Mouse (Mus musculus): ENCODE results near the gene Whrn. TPM values are rescaled to one million over a fixed set of nuclear protein-coding genes. Genes with fewer than 3 reads are reported as not detected.

The Whrn gene
- polyA plus RNA-seq, 1 experiment from 2014 or later = 3.8 TPM

- peaks cover 3% of the 10 kb centered on the region; the same call in 1 of the 2 replicates for H3K4me1 ChIP-seq (ENCODE audit: control insufficient read depth, insufficient read depth, low read length)
- no peaks in the 10 kb centered on the region for H3K27me3 ChIP-seq (ENCODE audit: control insufficient read depth, insufficient read depth, low read length)
- H3K9me3 ChIP-seq (replicated peaks; ENCODE audit: control insufficient read depth, low read length) = no peaks in the 10 kb centered on the region
- WGBS = 2% methylated on average over 18 of the region's 18 CpGs
- H3K4me3 ChIP-seq (ENCODE audit: low read depth, low read length) = peak overlapping the region; percentile 57
- H3K9ac ChIP-seq (replicated peaks; ENCODE audit: low read length) = peak overlapping the region; percentile 5; the same call in 1 of the 2 replicates
- DNase-seq (ENCODE audit: low spot score) = peak; percentile 61
- H3K27ac ChIP-seq (replicated peaks; ENCODE audit: low read depth, low read length) = no peak overlapping the region
- H3K36me3 ChIP-seq (replicated peaks; ENCODE audit: control insufficient read depth, insufficient read depth, low read depth, low read length) = no peaks in the 10 kb centered on the region
- peak overlapping the region; percentile 93 for H3K4me2 ChIP-seq (ENCODE audit: low read depth, low read length)
- ATAC-seq (replicated peaks; ENCODE audit: insufficient number of reproducible peaks, low FRiP score, low TSS enrichment, low read depth) = no peak
Observed at GRCm38 (mm10) chr4:63409317-63409907, 86.4 kb downstream of the Whrn start.

GRCm38 (mm10) chr4:63408649-63409048 lies 87.1 kb downstream of the Whrn start:
- Histone ChIP-seq H3K27me3 (ENCODE audit: control insufficient read depth, insufficient read depth, low read length) (no peaks in the 10 kb centered on the region), H3K4me3 (ENCODE audit: low read depth, low read length) (no peak overlapping the region), H3K4me2 (ENCODE audit: low read depth, low read length) (peak overlapping the region; percentile 11; the same call in 1 of the 2 replicates), H3K4me1 (ENCODE audit: control insufficient read depth, insufficient read depth, low read length) (peaks cover 8% of the 10 kb centered on the region; the same call in 1 of the 2 replicates), H3K9ac (replicated peaks; ENCODE audit: low read length) (no peak overlapping the region; the same call in 1 of the 2 replicates), H3K36me3 (replicated peaks; ENCODE audit: control insufficient read depth, insufficient read depth, low read depth, low read length) (no peaks in the 10 kb centered on the region), H3K9me3 (replicated peaks; ENCODE audit: control insufficient read depth, low read length) (no peaks in the 10 kb centered on the region), H3K27ac (replicated peaks; ENCODE audit: low read depth, low read length) (no peak overlapping the region)
- DNase-seq (ENCODE audit: low spot score) = peak; percentile 72
- 6% methylated on average over 8 of the region's 8 CpGs for WGBS
- peak; percentile 51; the same call in 1 of the 2 replicates for ATAC-seq (replicated peaks; ENCODE audit: insufficient number of reproducible peaks, low FRiP score, low TSS enrichment, low read depth)

GRCm38 (mm10) chr4:63408247-63408646 lies 87.5 kb downstream of the Whrn start:
- no peak for DNase-seq (ENCODE audit: low spot score)
- H3K9ac ChIP-seq (replicated peaks; ENCODE audit: low read length) = no peak overlapping the region; the same call in 1 of the 2 replicates
- ATAC-seq (replicated peaks; ENCODE audit: insufficient number of reproducible peaks, low FRiP score, low TSS enrichment, low read depth) = no peak
- H3K9me3 ChIP-seq (replicated peaks; ENCODE audit: control insufficient read depth, low read length) = no peaks in the 10 kb centered on the region
- H3K4me3 ChIP-seq (ENCODE audit: low read depth, low read length) = no peak overlapping the region
- H3K27ac ChIP-seq (replicated peaks; ENCODE audit: low read depth, low read length) = no peak overlapping the region
- no peaks in the 10 kb centered on the region for H3K36me3 ChIP-seq (replicated peaks; ENCODE audit: control insufficient read depth, insufficient read depth, low read depth, low read length)
- H3K27me3 ChIP-seq (ENCODE audit: control insufficient read depth, insufficient read depth, low read length) = no peaks in the 10 kb centered on the region
- H3K4me2 ChIP-seq (ENCODE audit: low read depth, low read length) = peak overlapping the region; percentile 11; the same call in 1 of the 2 replicates
- peaks cover 8% of the 10 kb centered on the region; the same call in 1 of the 2 replicates for H3K4me1 ChIP-seq (ENCODE audit: control insufficient read depth, insufficient read depth, low read length)
- WGBS = 63% methylated on average over 7 of the region's 7 CpGs

- Histone ChIP-seq H3K27me3 (ENCODE audit: control insufficient read depth, insufficient read depth, low read length) (no peaks in the 10 kb centered on the region), H3K4me3 (ENCODE audit: low read depth, low read length) (no peak overlapping the region), H3K9me3 (replicated peaks; ENCODE audit: control insufficient read depth, low read length) (no peaks in the 10 kb centered on the region), H3K36me3 (replicated peaks; ENCODE audit: control insufficient read depth, insufficient read depth, low read depth, low read length) (no peaks in the 10 kb centered on the region), H3K4me1 (ENCODE audit: control insufficient read depth, insufficient read depth, low read length) (peaks cover 14% of the 10 kb centered on the region), H3K27ac (replicated peaks; ENCODE audit: low read depth, low read length) (no peak overlapping the region), H3K4me2 (ENCODE audit: low read depth, low read length) (no peak overlapping the region), H3K9ac (replicated peaks; ENCODE audit: low read length) (no peak overlapping the region)
- ATAC-seq (replicated peaks; ENCODE audit: insufficient number of reproducible peaks, low FRiP score, low TSS enrichment, low read depth) (no peak), DNase-seq (ENCODE audit: low spot score) (no peak)
- WGBS = 60% methylated on average over 4 of the region's 4 CpGs
Observed at GRCm38 (mm10) chr4:63405683-63406082, 90.1 kb downstream of the Whrn start.

GRCm38 (mm10) chr4:63405051-63405450 lies 90.7 kb downstream of the Whrn start:
- Histone ChIP-seq H3K4me1 (ENCODE audit: control insufficient read depth, insufficient read depth, low read length) (peaks cover 14% of the 10 kb centered on the region), H3K36me3 (replicated peaks; ENCODE audit: control insufficient read depth, insufficient read depth, low read depth, low read length) (no peaks in the 10 kb centered on the region), H3K4me2 (ENCODE audit: low read depth, low read length) (no peak overlapping the region), H3K27me3 (ENCODE audit: control insufficient read depth, insufficient read depth, low read length) (no peaks in the 10 kb centered on the region), H3K4me3 (ENCODE audit: low read depth, low read length) (no peak overlapping the region), H3K27ac (replicated peaks; ENCODE audit: low read depth, low read length) (no peak overlapping the region), H3K9me3 (replicated peaks; ENCODE audit: control insufficient read depth, low read length) (no peaks in the 10 kb centered on the region), H3K9ac (replicated peaks; ENCODE audit: low read length) (no peak overlapping the region)
- DNase-seq (ENCODE audit: low spot score) (no peak), ATAC-seq (replicated peaks; ENCODE audit: insufficient number of reproducible peaks, low FRiP score, low TSS enrichment, low read depth) (no peak)
- WGBS = 40% methylated on average over 7 of the region's 7 CpGs

GRCm38 (mm10) chr4:63404205-63404604 lies 91.6 kb downstream of the Whrn start:
- Histone ChIP-seq H3K9ac (replicated peaks; ENCODE audit: low read length) (no peak overlapping the region), H3K4me2 (ENCODE audit: low read depth, low read length) (no peak overlapping the region), H3K27me3 (ENCODE audit: control insufficient read depth, insufficient read depth, low read length) (no peaks in the 10 kb centered on the region), H3K27ac (replicated peaks; ENCODE audit: low read depth, low read length) (no peak overlapping the region), H3K4me1 (ENCODE audit: control insufficient read depth, insufficient read depth, low read length) (peaks cover 14% of the 10 kb centered on the region), H3K9me3 (replicated peaks; ENCODE audit: control insufficient read depth, low read length) (no peaks in the 10 kb centered on the region), H3K36me3 (replicated peaks; ENCODE audit: control insufficient read depth, insufficient read depth, low read depth, low read length) (no peaks in the 10 kb centered on the region), H3K4me3 (ENCODE audit: low read depth, low read length) (no peak overlapping the region)
- no peak for DNase-seq (ENCODE audit: low spot score)
- WGBS = 65% methylated on average over 7 of the region's 7 CpGs
- no peak for ATAC-seq (replicated peaks; ENCODE audit: insufficient number of reproducible peaks, low FRiP score, low TSS enrichment, low read depth)

GRCm38 (mm10) chr4:63403040-63403959 lies 92.5 kb downstream of the Whrn start, which contains the start of gene Akna:
Gene Akna, minus strand, starts transcription at chr4:63403354.
- Histone ChIP-seq H3K36me3 (replicated peaks; ENCODE audit: control insufficient read depth, insufficient read depth, low read depth, low read length) (no peaks in the 10 kb centered on the region), H3K9ac (replicated peaks; ENCODE audit: low read length) (peak within 1 kb of the TSS; percentile 64), H3K27ac (replicated peaks; ENCODE audit: low read depth, low read length) (peak within 1 kb of the TSS; percentile 77), H3K9me3 (replicated peaks; ENCODE audit: control insufficient read depth, low read length) (no peaks in the 10 kb centered on the region), H3K4me2 (ENCODE audit: low read depth, low read length) (peak within 1 kb of the TSS; percentile 57), H3K4me1 (ENCODE audit: control insufficient read depth, insufficient read depth, low read length) (peaks cover 14% of the 10 kb centered on the region), H3K27me3 (ENCODE audit: control insufficient read depth, insufficient read depth, low read length) (no peaks in the 10 kb centered on the region), H3K4me3 (ENCODE audit: low read depth, low read length) (peak within 1 kb of the TSS; percentile 30)
- WGBS = 14% methylated on average over 17 of the region's 17 CpGs
- peak; percentile 85 for ATAC-seq (replicated peaks; ENCODE audit: insufficient number of reproducible peaks, low FRiP score, low TSS enrichment, low read depth)
- peak; percentile 86 for DNase-seq (ENCODE audit: low spot score)
